Mouse (Mus musculus) T-helper 2 cell (primary cell): Measurements from ENCODE around the gene Srp9.
"Not testable (repeated sequence)": the region's sequence is repeated elsewhere in the genome, so short reads cannot be mapped to it uniquely, and the experiment has no call there.

Experiments used
- in situ Hi-C: fragments of 300-600 bp; cut with MboI, MseI; formaldehyde crosslinking; loops from one replicate; pipeline ENCODE4 v1.15.1; 2025; ENCODE audit warnings: high pct_unique_total_duplicates

Gene Srp9

GRCm38 (mm10) chr1:182142725-182143124 lies 18.2 kb downstream of the Srp9 start:
- in situ Hi-C loops, result loop anchor here (10.0 kb wide), 1 partner anchor 402 kb away; no protein-coding TSS in a partner anchor

GRCm38 (mm10) chr1:182143288-182143687 lies 18.8 kb downstream of the Srp9 start:
- in situ Hi-C loops, result loop anchor here (10.0 kb wide), 1 partner anchor 402 kb away; no protein-coding TSS in a partner anchor

GRCm38 (mm10) chr1:182145546-182145945 lies 21.0 kb downstream of the Srp9 start:
- in situ Hi-C loops, result loop anchor here (10.0 kb wide), 1 partner anchor 399 kb away; no protein-coding TSS in a partner anchor

- in situ Hi-C loops, result loop anchor here (10.0 kb wide), 1 partner anchor 396 kb away; no protein-coding TSS in a partner anchor
Observed at GRCm38 (mm10) chr1:182148864-182149514, 24.5 kb downstream of the Srp9 start.

GRCm38 (mm10) chr1:182149966-182150365 lies 25.4 kb downstream of the Srp9 start:
- in situ Hi-C loops, result loop anchor here (10.0 kb wide), 2 partner anchors 155 to 395 kb away; no protein-coding TSS in a partner anchor

GRCm38 (mm10) chr1:182157734-182158133 lies 33.2 kb downstream of the Srp9 start:
- in situ Hi-C loops, result loop anchor here (10.0 kb wide), 1 partner anchor 147 kb away; no protein-coding TSS in a partner anchor

GRCm38 (mm10) chr1:182159575-182159974 lies 35.0 kb downstream of the Srp9 start:
- in situ Hi-C loops, result loop anchor here (10.0 kb wide), 1 partner anchor 145 kb away; no protein-coding TSS in a partner anchor

GRCm38 (mm10) chr1:182162951-182163350 lies 38.4 kb downstream of the Srp9 start:
- in situ Hi-C loops, result no loop called here

- in situ Hi-C loops, result no loop called here
Observed at GRCm38 (mm10) chr1:182164386-182164785, 39.8 kb downstream of the Srp9 start, which contains the start of gene Vmn1r1. Vmn1r1 (minus strand) TSS chr1:182164486.

GRCm38 (mm10) chr1:182170206-182170605 lies 45.7 kb downstream of the Srp9 start:
- in situ Hi-C loops, result not testable (repeated sequence)

- in situ Hi-C loops, result not testable (repeated sequence)
Observed at GRCm38 (mm10) chr1:182176985-182177384, 52.4 kb downstream of the Srp9 start.

GRCm38 (mm10) chr1:182181456-182182305 lies 57.1 kb downstream of the Srp9 start:
- in situ Hi-C loops, result no loop called here
